Mouse (Mus musculus) midbrain, postnatal 0 days (tissue): ENCODE measurements at regions not wholly inside any gene's neighbourhood (a gene's known extent, or its start where the extent isn't known, plus 50 kb on each side); places are given as distances from the start of the nearest gene placed in this dataset.

Source experiments
- ATAC-seq: fragments of 200-750 bp; cut with Nextera tagmentation; 2 replicates; pipeline ENCODE4 v1.8.0; 2017; ENCODE audit warnings: moderate number of reproducible peaks, mild to moderate bottlenecking, moderate TSS enrichment, moderate library complexity; ENCODE audit not compliant: low FRiP score
- DNase-seq: peaks from one replicate; pipeline ENCODE4 v3.0.0-alpha.2; 2015; ENCODE audit warnings: low spot score
- H3K27ac ChIP-seq: fragments of 300-500 bp; sonication (generic); 2 replicates; pipeline ENCODE4 v1.5.1; 2014; ENCODE audit warnings: low read depth, mild to moderate bottlenecking, low read length, mixed read lengths
- H3K27me3 ChIP-seq: fragments of 300-500 bp; sonication (generic); 2 replicates; pipeline ENCODE4 v1.6.1; 2014; ENCODE audit warnings: low read length, control low read depth, mixed read lengths; ENCODE audit not compliant: insufficient read depth
- H3K36me3 ChIP-seq: fragments of 300-500 bp; sonication (generic); 2 replicates; pipeline ENCODE4 v1.6.1; 2014; ENCODE audit warnings: low read length, control low read depth, mixed read lengths; ENCODE audit not compliant: insufficient read depth
- H3K4me1 ChIP-seq: fragments of 300-500 bp; sonication (generic); 2 replicates; pipeline ENCODE4 v1.6.1; 2014; ENCODE audit warnings: mild to moderate bottlenecking, control low read depth, antibody characterized with exemption, low read length, mixed read lengths; ENCODE audit not compliant: insufficient read depth
- H3K4me2 ChIP-seq: fragments of 300-500 bp; sonication (generic); 2 replicates; pipeline ENCODE4 v1.6.1; 2014; ENCODE audit warnings: low read depth, mild to moderate bottlenecking, low read length, mixed read lengths; ENCODE audit not compliant: poor library complexity, severe bottlenecking
- H3K4me3 ChIP-seq: fragments of 300-500 bp; sonication (generic); 2 replicates; pipeline ENCODE4 v1.5.1; 2014; ENCODE audit warnings: low read depth, mild to moderate bottlenecking, low read length, moderate library complexity
- H3K9ac ChIP-seq: fragments of 300-500 bp; sonication (generic); replicated peaks from 2 replicates; pipeline ENCODE4 v1.6.1; 2014; ENCODE audit warnings: mild to moderate bottlenecking, low read length, moderate library complexity, mixed read lengths; ENCODE audit not compliant: poor library complexity, severe bottlenecking
- H3K9me3 ChIP-seq: fragments of 300-500 bp; sonication (generic); 2 replicates; pipeline ENCODE4 v1.6.1; 2016; ENCODE audit warnings: low read length, control low read depth
- CTCF ChIP-seq: IDR thresholded peaks from 2 replicates; pipeline ENCODE4 v1.5.1; 2016; ENCODE audit warnings: antibody characterized with exemption, mild to moderate bottlenecking
- WGBS: fragments of 180-500 bp; shearing (Covaris S2); extraction: QIAGEN DNeasy Blood & Tissue Kit; methylation state at CpG from one replicate; pipeline ENCODE4 v1.1.7; 2014; 5-methylcytosine and 5-hydroxymethylcytosine counted together

- H3K27ac ChIP-seq = no peak overlapping the region
- no peak overlapping the region for H3K4me3 ChIP-seq
- no peak for DNase-seq
- no peak for TF ChIP-seq CTCF
- H3K4me2 ChIP-seq = no peak overlapping the region
- H3K9ac ChIP-seq = no peak overlapping the region
- H3K9me3 ChIP-seq = no peaks in the 10 kb centered on the region
- H3K27me3 ChIP-seq = no peaks in the 10 kb centered on the region
- no peak for ATAC-seq
- no peaks in the 10 kb centered on the region for H3K36me3 ChIP-seq
- WGBS = 65% methylated on average over 3 of the region's 3 CpGs
- H3K4me1 ChIP-seq = no peaks in the 10 kb centered on the region
Observed at GRCm38 (mm10) chr7:136547837-136548236, 346.6 kb upstream of the Mgmt start.

GRCm38 (mm10) chr7:136556436-136556835 is 338.0 kb upstream of the Mgmt start:
- Histone ChIP-seq H3K4me2 (no peak overlapping the region), H3K27ac (no peak overlapping the region), H3K36me3 (no peaks in the 10 kb centered on the region), H3K4me1 (no peaks in the 10 kb centered on the region), H3K27me3 (no peaks in the 10 kb centered on the region), H3K9me3 (no peaks in the 10 kb centered on the region), H3K9ac (no peak overlapping the region), H3K4me3 (no peak overlapping the region)
- no peak for TF ChIP-seq CTCF
- 76% methylated on average over 4 of the region's 4 CpGs for WGBS
- DNase-seq = no peak
- no peak for ATAC-seq

GRCm38 (mm10) chr7:136559536-136559935 is 334.9 kb upstream of the Mgmt start:
- Histone ChIP-seq H3K9me3 (no peaks in the 10 kb centered on the region), H3K4me2 (no peak overlapping the region), H3K9ac (no peak overlapping the region), H3K4me3 (no peak overlapping the region), H3K4me1 (no peaks in the 10 kb centered on the region), H3K27ac (no peak overlapping the region), H3K36me3 (no peaks in the 10 kb centered on the region), H3K27me3 (no peaks in the 10 kb centered on the region)
- ATAC-seq (no peak), DNase-seq (no peak)
- 64% methylated on average over 6 of the region's 6 CpGs for WGBS
- no peak for TF ChIP-seq CTCF

- H3K36me3 ChIP-seq = no peaks in the 10 kb centered on the region
- H3K9me3 ChIP-seq = no peaks in the 10 kb centered on the region
- H3K4me1 ChIP-seq = no peaks in the 10 kb centered on the region
- H3K9ac ChIP-seq = no peak overlapping the region
- no peaks in the 10 kb centered on the region for H3K27me3 ChIP-seq
- DNase-seq (no peak), ATAC-seq (no peak)
- no peak overlapping the region for H3K4me3 ChIP-seq
- TF ChIP-seq CTCF = no peak
- H3K27ac ChIP-seq = no peak overlapping the region
- WGBS = 38% methylated on average over 7 of the region's 7 CpGs
- no peak overlapping the region for H3K4me2 ChIP-seq
Observed at GRCm38 (mm10) chr7:136570911-136571310, 323.5 kb upstream of the Mgmt start.

GRCm38 (mm10) chr7:136581896-136582295 is 312.5 kb upstream of the Mgmt start:
- H3K4me2 ChIP-seq = no peak overlapping the region
- H3K27me3 ChIP-seq = no peaks in the 10 kb centered on the region
- no peak overlapping the region for H3K27ac ChIP-seq
- DNase-seq = no peak
- H3K9ac ChIP-seq = no peak overlapping the region
- 55% methylated on average over 12 of the region's 12 CpGs for WGBS
- H3K36me3 ChIP-seq = no peaks in the 10 kb centered on the region
- H3K4me3 ChIP-seq = no peak overlapping the region
- no peak for ATAC-seq
- no peak for TF ChIP-seq CTCF
- H3K9me3 ChIP-seq = no peaks in the 10 kb centered on the region
- peaks cover 4% of the 10 kb centered on the region; the same call in 1 of the 2 replicates for H3K4me1 ChIP-seq

GRCm38 (mm10) chr7:136584361-136584760 is 310.1 kb upstream of the Mgmt start:
- no peak overlapping the region for H3K27ac ChIP-seq
- H3K36me3 ChIP-seq = no peaks in the 10 kb centered on the region
- no peak overlapping the region for H3K4me3 ChIP-seq
- H3K4me2 ChIP-seq = peak overlapping the region; percentile 24
- H3K9me3 ChIP-seq = no peaks in the 10 kb centered on the region
- ATAC-seq (no peak), DNase-seq (peak; percentile 41)
- H3K9ac ChIP-seq = no peak overlapping the region
- H3K4me1 ChIP-seq = peaks cover 4% of the 10 kb centered on the region; the same call in 1 of the 2 replicates
- no peak for TF ChIP-seq CTCF
- no peaks in the 10 kb centered on the region for H3K27me3 ChIP-seq
- WGBS = 66% methylated on average over 17 of the region's 17 CpGs
